Mouse (Mus musculus) embryonic facial prominence, embryonic 11.5 days (tissue): Measurements from ENCODE around the gene Mecom. TPM values are rescaled to one million over a fixed set of nuclear protein-coding genes. Genes with fewer than 3 reads are reported as not detected.
A peak's percentile ranks its signal among the peaks of the same experiment; 100 is the strongest.

Experiments
- ATAC-seq: fragments of 200-750 bp; cut with Nextera tagmentation; replicated peaks from 2 replicates; pipeline ENCODE4 v1.8.0; 2017; ENCODE audit warnings: low read depth; ENCODE audit not compliant: insufficient number of reproducible peaks, low FRiP score, low TSS enrichment
- DNase-seq: peaks from one replicate; pipeline ENCODE4 v3.0.0-alpha.2; 2015; ENCODE audit warnings: low spot score
- H3K27ac ChIP-seq: fragments of 300-500 bp; sonication (generic); replicated peaks from 2 replicates; pipeline ENCODE4 v1.5.1; 2014; ENCODE audit warnings: mild to moderate bottlenecking, low read depth, low read length, control low read depth
- H3K27me3 ChIP-seq: fragments of 300-500 bp; sonication (generic); 2 replicates; pipeline ENCODE4 v1.6.1; 2014; ENCODE audit warnings: mild to moderate bottlenecking, low read length, moderate library complexity, mixed read lengths; ENCODE audit not compliant: control insufficient read depth, insufficient read depth
- H3K36me3 ChIP-seq: fragments of 300-500 bp; sonication (generic); replicated peaks from 2 replicates; pipeline ENCODE4 v1.6.1; 2014; ENCODE audit warnings: low read depth, mild to moderate bottlenecking, low read length, moderate library complexity, mixed read lengths; ENCODE audit not compliant: control insufficient read depth, insufficient read depth
- H3K4me1 ChIP-seq: fragments of 300-500 bp; sonication (generic); 2 replicates; pipeline ENCODE4 v1.6.1; 2014; ENCODE audit warnings: low read length, mixed read lengths; ENCODE audit not compliant: control insufficient read depth, insufficient read depth
- H3K4me2 ChIP-seq: fragments of 300-500 bp; sonication (generic); 2 replicates; pipeline ENCODE4 v1.6.1; 2014; ENCODE audit warnings: low read depth, mild to moderate bottlenecking, control low read depth, low read length, moderate library complexity
- H3K4me3 ChIP-seq: fragments of 300-500 bp; sonication (generic); 2 replicates; pipeline ENCODE4 v1.5.1; 2014; ENCODE audit warnings: low read depth, low read length, control low read depth
- H3K9ac ChIP-seq: fragments of 300-500 bp; sonication (generic); replicated peaks from 2 replicates; pipeline ENCODE4 v1.6.1; 2014; ENCODE audit warnings: mild to moderate bottlenecking, control low read depth, low read length
- H3K9me3 ChIP-seq: fragments of 300-500 bp; sonication (generic); replicated peaks from 2 replicates; pipeline ENCODE4 v1.6.1; 2016; ENCODE audit warnings: mild to moderate bottlenecking, low read length, inconsistent platforms, mixed read lengths; ENCODE audit not compliant: control insufficient read depth
- WGBS: fragments of 180-500 bp; shearing (Covaris S2); extraction: QIAGEN DNeasy Blood & Tissue Kit; methylation state at CpG from one replicate; pipeline ENCODE4 v1.1.7; 2014; 5-methylcytosine and 5-hydroxymethylcytosine counted together
- polyA plus RNA-seq: library from polyadenylated mRNA; unstranded; fragments of >200 nt; fragmentation: Nextera tagmentation; extraction: Ambion mirVana; gene quantifications from 2 replicates; pipeline ENCODE4 v1.2.1, GENCODE M21; 2014

Gene Mecom
- polyA plus RNA-seq, 1 experiment from 2014 or later, result 48.4 TPM

- no peak for ATAC-seq
- no peak overlapping the region for H3K9ac ChIP-seq
These were observed 271.7 kb downstream of the Mecom start for GRCm38 (mm10) chr3:30276099-30276498.

GRCm38 (mm10) chr3:30269253-30269652 is 278.6 kb downstream of the Mecom start:
- H3K36me3 ChIP-seq, result no peaks in the 10 kb centered on the region
- no peaks in the 10 kb centered on the region for H3K4me1 ChIP-seq
- no peak for DNase-seq
- no peak overlapping the region for H3K4me2 ChIP-seq
- H3K27ac ChIP-seq, result no peak overlapping the region
- 64% methylated on average over 3 of the region's 3 CpGs for WGBS
- no peak for ATAC-seq
- no peaks in the 10 kb centered on the region for H3K9me3 ChIP-seq
- H3K9ac ChIP-seq, result no peak overlapping the region
- H3K4me3 ChIP-seq, result no peak overlapping the region
- no peaks in the 10 kb centered on the region for H3K27me3 ChIP-seq

More at GRCm38 (mm10) chr3:30276099-30276498, 271.7 kb downstream of the Mecom start:
- Histone ChIP-seq H3K9me3 (no peaks in the 10 kb centered on the region), H3K4me1 (no peaks in the 10 kb centered on the region), H3K4me3 (no peak overlapping the region), H3K27ac (no peak overlapping the region), H3K27me3 (no peaks in the 10 kb centered on the region), H3K4me2 (no peak overlapping the region), H3K36me3 (no peaks in the 10 kb centered on the region)
- 94% methylated on average over 8 of the region's 8 CpGs for WGBS
- DNase-seq, result no peak

- no peaks in the 10 kb centered on the region for H3K9me3 ChIP-seq
- no peak overlapping the region for H3K27ac ChIP-seq
- no peaks in the 10 kb centered on the region for H3K36me3 ChIP-seq
- H3K9ac ChIP-seq, result no peak overlapping the region
- ATAC-seq (no peak), DNase-seq (no peak)
- no peaks in the 10 kb centered on the region for H3K27me3 ChIP-seq
- H3K4me2 ChIP-seq, result no peak overlapping the region
- H3K4me3 ChIP-seq, result no peak overlapping the region
- 60% methylated on average over 4 of the region's 4 CpGs for WGBS
- H3K4me1 ChIP-seq, result no peaks in the 10 kb centered on the region; the same call in 1 of the 2 replicates
These were observed 286.9 kb downstream of the Mecom start for GRCm38 (mm10) chr3:30260945-30261344.

- WGBS, result 22% methylated on average over 10 of the region's 10 CpGs
- DNase-seq, result peak; percentile 76
- peak overlapping the region; percentile 8 for H3K4me2 ChIP-seq
These were observed 289.4 kb downstream of the Mecom start for GRCm38 (mm10) chr3:30258421-30258820.

GRCm38 (mm10) chr3:30257776-30258175 is 290.0 kb downstream of the Mecom start:
- peak; percentile 54 for DNase-seq
- 46% methylated on average over 5 of the region's 5 CpGs for WGBS
- H3K27ac ChIP-seq, result no peak overlapping the region
- H3K36me3 ChIP-seq, result no peaks in the 10 kb centered on the region
- H3K27me3 ChIP-seq, result no peaks in the 10 kb centered on the region
- no peak overlapping the region for H3K9ac ChIP-seq
- no peaks in the 10 kb centered on the region; the same call in 1 of the 2 replicates for H3K4me1 ChIP-seq
- no peak overlapping the region for H3K4me3 ChIP-seq
- ATAC-seq, result no peak
- H3K9me3 ChIP-seq, result no peaks in the 10 kb centered on the region
- no peak overlapping the region for H3K4me2 ChIP-seq

More at GRCm38 (mm10) chr3:30258421-30258820, 289.4 kb downstream of the Mecom start:
- no peaks in the 10 kb centered on the region; the same call in 1 of the 2 replicates for H3K4me1 ChIP-seq
- H3K9me3 ChIP-seq, result no peaks in the 10 kb centered on the region
- no peaks in the 10 kb centered on the region for H3K27me3 ChIP-seq
- no peaks in the 10 kb centered on the region for H3K36me3 ChIP-seq
- ATAC-seq, result peak; percentile 88
- no peak overlapping the region for H3K4me3 ChIP-seq
- H3K9ac ChIP-seq, result no peak overlapping the region
- H3K27ac ChIP-seq, result peak overlapping the region; percentile 38

GRCm38 (mm10) chr3:30256896-30257295 is 290.9 kb downstream of the Mecom start:
- Histone ChIP-seq H3K9ac (no peak overlapping the region), H3K27me3 (no peaks in the 10 kb centered on the region), H3K27ac (no peak overlapping the region), H3K9me3 (no peaks in the 10 kb centered on the region), H3K36me3 (no peaks in the 10 kb centered on the region), H3K4me1 (no peaks in the 10 kb centered on the region; the same call in 1 of the 2 replicates), H3K4me3 (no peak overlapping the region), H3K4me2 (no peak overlapping the region)
- no peak for ATAC-seq
- 74% methylated on average over 7 of the region's 7 CpGs for WGBS
- DNase-seq, result no peak

- no peak overlapping the region for H3K4me2 ChIP-seq
- no peaks in the 10 kb centered on the region for H3K36me3 ChIP-seq
- H3K4me1 ChIP-seq, result no peaks in the 10 kb centered on the region; the same call in 1 of the 2 replicates
- H3K9me3 ChIP-seq, result no peaks in the 10 kb centered on the region
- 81% methylated on average over 5 of the region's 5 CpGs for WGBS
- no peak for DNase-seq
- H3K9ac ChIP-seq, result no peak overlapping the region
- H3K4me3 ChIP-seq, result no peak overlapping the region
- no peaks in the 10 kb centered on the region for H3K27me3 ChIP-seq
- no peak for ATAC-seq
- no peak overlapping the region for H3K27ac ChIP-seq
These were observed 292.0 kb downstream of the Mecom start for GRCm38 (mm10) chr3:30255828-30256227.

GRCm38 (mm10) chr3:30254451-30254850 is 293.4 kb downstream of the Mecom start:
- Histone ChIP-seq H3K27me3 (no peaks in the 10 kb centered on the region), H3K36me3 (no peaks in the 10 kb centered on the region), H3K9me3 (no peaks in the 10 kb centered on the region), H3K4me3 (no peak overlapping the region), H3K9ac (no peak overlapping the region), H3K27ac (no peak overlapping the region), H3K4me1 (no peaks in the 10 kb centered on the region; the same call in 1 of the 2 replicates), H3K4me2 (no peak overlapping the region)
- DNase-seq (no peak), ATAC-seq (no peak)
- WGBS, result 64% methylated on average over 7 of the region's 7 CpGs
